Mouse (Mus musculus) v-Abl transformed pro-B cells (cell line): ENCODE measurements around the gene Tbxas1.

Source experiments
- in situ Hi-C, 2 experiments: fragments of 400-800 bp; cut with MboI; formaldehyde crosslinking; loops; one replicate each; pipeline ENCODE4 v1.15.1; 2025; ENCODE audit not compliant: unreplicated experiment in 2 of 2

Tbxas1 gene

GRCm38 (mm10) chr6:38917415-38917814, 42.2 kb downstream of the Tbxas1 start:
- in situ Hi-C loops = loop anchor here (25.0 kb wide), 1 partner anchor 430 kb away; no protein-coding TSS in a partner anchor

GRCm38 (mm10) chr6:38918728-38919127, 43.5 kb downstream of the Tbxas1 start:
- in situ Hi-C loops = loop anchor here (25.0 kb wide), 1 partner anchor 431 kb away; no protein-coding TSS in a partner anchor

GRCm38 (mm10) chr6:38919135-38919740, 44.0 kb downstream of the Tbxas1 start:
- in situ Hi-C loops = loop anchor here (25.0 kb wide), 1 partner anchor 432 kb away; no protein-coding TSS in a partner anchor

GRCm38 (mm10) chr6:38920141-38920540, 44.9 kb downstream of the Tbxas1 start:
- in situ Hi-C loops = loop anchor here (10.0 to 25.0 kb wide), 3 partner anchors 145 to 433 kb away; no protein-coding TSS in a partner anchor

- in situ Hi-C loops = loop anchor here (10.0 to 25.0 kb wide), 3 partner anchors 144 to 434 kb away; no protein-coding TSS in a partner anchor
Observed at GRCm38 (mm10) chr6:38921095-38921809, 46.0 kb downstream of the Tbxas1 start.

GRCm38 (mm10) chr6:38921810-38922116, 46.6 kb downstream of the Tbxas1 start:
- in situ Hi-C loops = loop anchor here (10.0 to 25.0 kb wide), 3 partner anchors 143 to 434 kb away; no protein-coding TSS in a partner anchor

GRCm38 (mm10) chr6:38922517-38922916, 47.3 kb downstream of the Tbxas1 start:
- in situ Hi-C loops = loop anchor here (10.0 to 25.0 kb wide), 3 partner anchors 142 to 435 kb away; no protein-coding TSS in a partner anchor

GRCm38 (mm10) chr6:38923450-38923849, 48.2 kb downstream of the Tbxas1 start:
- in situ Hi-C loops = loop anchor here (10.0 to 25.0 kb wide), 3 partner anchors 141 to 436 kb away; no protein-coding TSS in a partner anchor

- in situ Hi-C loops = loop anchor here (10.0 to 25.0 kb wide), 3 partner anchors 141 to 437 kb away; no protein-coding TSS in a partner anchor
Observed at GRCm38 (mm10) chr6:38923870-38924817, 48.9 kb downstream of the Tbxas1 start.

- in situ Hi-C loops = loop anchor here in 1 of 2 experiments (10.0 kb wide), 2 partner anchors 139 to 419 kb away; no protein-coding TSS in a partner anchor
Observed at GRCm38 (mm10) chr6:38925719-38926118, 50.5 kb downstream of the Tbxas1 start.

GRCm38 (mm10) chr6:38926135-38926962, 51.1 kb downstream of the Tbxas1 start:
- in situ Hi-C loops = loop anchor here in 1 of 2 experiments (10.0 kb wide), 2 partner anchors 138 to 418 kb away; no protein-coding TSS in a partner anchor

GRCm38 (mm10) chr6:38926963-38927361, 51.8 kb downstream of the Tbxas1 start:
- in situ Hi-C loops = loop anchor here in 1 of 2 experiments (10.0 kb wide), 2 partner anchors 138 to 418 kb away; no protein-coding TSS in a partner anchor

GRCm38 (mm10) chr6:38928489-38928888, 53.3 kb downstream of the Tbxas1 start:
- in situ Hi-C loops = loop anchor here in 1 of 2 experiments (10.0 kb wide), 2 partner anchors 136 to 416 kb away; no protein-coding TSS in a partner anchor

- in situ Hi-C loops = no loop called here
Observed at GRCm38 (mm10) chr6:38936009-38936408, 60.8 kb downstream of the Tbxas1 start.

- in situ Hi-C loops = no loop called here
Observed at GRCm38 (mm10) chr6:38938421-38938820, 63.2 kb downstream of the Tbxas1 start.

GRCm38 (mm10) chr6:38939096-38939495, 63.9 kb downstream of the Tbxas1 start:
- in situ Hi-C loops = no loop called here

- in situ Hi-C loops = no loop called here
Observed at GRCm38 (mm10) chr6:38941016-38941415, 65.8 kb downstream of the Tbxas1 start.

GRCm38 (mm10) chr6:38942771-38943170, 67.6 kb downstream of the Tbxas1 start:
- in situ Hi-C loops = no loop called here

- in situ Hi-C loops = no loop called here
Observed at GRCm38 (mm10) chr6:38944392-38944791, 69.2 kb downstream of the Tbxas1 start.
